Mouse (Mus musculus) urinary bladder, postnatal 4 days (tissue): Measurements from ENCODE around the gene Prrg4.
"Not testable (repeated sequence)": the region's sequence is repeated elsewhere in the genome, so short reads cannot be mapped to it uniquely, and the experiment has no call there.

Source experiments
- DNase-seq, 2 experiments: peaks; one replicate each; pipeline ENCODE4 v3.0.0; 2021 to 2022; ENCODE audit warnings: low spot score in 2 of 2

The Prrg4 gene

GRCm38 (mm10) chr2:104849276-104849990 lies at the start of gene Prrg4:
Prrg4 (minus strand) TSS chr2:104849876.
- DNase-seq = peak; percentile 64 to 69

- peak; percentile 35 to 77 for DNase-seq
Measured at GRCm38 (mm10) chr2:104887882-104888566, 38.3 kb upstream of the Prrg4 start.

- not testable (repeated sequence) for DNase-seq
Measured at GRCm38 (mm10) chr2:104887331-104887730, 37.7 kb upstream of the Prrg4 start.

- DNase-seq = no peak
Measured at GRCm38 (mm10) chr2:104886109-104886508, 36.4 kb upstream of the Prrg4 start.

- DNase-seq = no peak
Measured at GRCm38 (mm10) chr2:104878794-104879193, 29.1 kb upstream of the Prrg4 start.

- DNase-seq = no peak
Measured at GRCm38 (mm10) chr2:104869101-104869500, 19.4 kb upstream of the Prrg4 start.

GRCm38 (mm10) chr2:104867282-104867855 lies 17.7 kb upstream of the Prrg4 start, which contains the start of gene Ccdc73:
Ccdc73 (plus strand) TSS chr2:104867805.
- DNase-seq = no peak

- DNase-seq = no peak
Measured at GRCm38 (mm10) chr2:104864176-104864860, 14.6 kb upstream of the Prrg4 start.

- DNase-seq = no peak
Measured at GRCm38 (mm10) chr2:104860426-104860825, 10.8 kb upstream of the Prrg4 start.

GRCm38 (mm10) chr2:104859060-104859459 lies 9.4 kb upstream of the Prrg4 start:
- no peak for DNase-seq

GRCm38 (mm10) chr2:104858083-104858482 lies 8.4 kb upstream of the Prrg4 start:
- DNase-seq = not testable (repeated sequence)

GRCm38 (mm10) chr2:104856218-104856617 lies 6.5 kb upstream of the Prrg4 start:
- DNase-seq = no peak

- no peak for DNase-seq
Measured at GRCm38 (mm10) chr2:104855732-104856131, 6.1 kb upstream of the Prrg4 start.

GRCm38 (mm10) chr2:104854836-104855235 lies 5.2 kb upstream of the Prrg4 start:
- no peak for DNase-seq

- DNase-seq = no peak
Measured at GRCm38 (mm10) chr2:104852546-104852945, 2.9 kb upstream of the Prrg4 start.

- no peak for DNase-seq
Measured at GRCm38 (mm10) chr2:104851686-104852085, 2.0 kb upstream of the Prrg4 start.

GRCm38 (mm10) chr2:104849991-104850359 lies 299 bp upstream of the Prrg4 start:
- no peak for DNase-seq

GRCm38 (mm10) chr2:104848235-104849161 lies 1.2 kb downstream of the Prrg4 start:
- DNase-seq = no peak

- DNase-seq = no peak
Measured at GRCm38 (mm10) chr2:104847645-104848044, 2.0 kb downstream of the Prrg4 start.

GRCm38 (mm10) chr2:104846638-104847414 lies 2.9 kb downstream of the Prrg4 start:
- DNase-seq = no peak
